Mouse (Mus musculus) yolk sac, embryonic 10.5 days (tissue): ENCODE measurements around the gene Tsga10.
"Not testable (repeated sequence)": the region's sequence is repeated elsewhere in the genome, so short reads cannot be mapped to it uniquely, and the experiment has no call there.

Experiments used
- DNase-seq: peaks from one replicate; pipeline ENCODE4 v3.0.0-alpha.2; 2017; ENCODE audit warnings: low spot score

Gene Tsga10

GRCm38 (mm10) chr1:37719761-37720640 is 146.2 kb downstream of the Tsga10 start, which contains the start of gene 2010300C02Rik:
Gene 2010300C02Rik (minus strand): TSS chr1:37720085.
- peak; percentile 3 for DNase-seq

DNA sequence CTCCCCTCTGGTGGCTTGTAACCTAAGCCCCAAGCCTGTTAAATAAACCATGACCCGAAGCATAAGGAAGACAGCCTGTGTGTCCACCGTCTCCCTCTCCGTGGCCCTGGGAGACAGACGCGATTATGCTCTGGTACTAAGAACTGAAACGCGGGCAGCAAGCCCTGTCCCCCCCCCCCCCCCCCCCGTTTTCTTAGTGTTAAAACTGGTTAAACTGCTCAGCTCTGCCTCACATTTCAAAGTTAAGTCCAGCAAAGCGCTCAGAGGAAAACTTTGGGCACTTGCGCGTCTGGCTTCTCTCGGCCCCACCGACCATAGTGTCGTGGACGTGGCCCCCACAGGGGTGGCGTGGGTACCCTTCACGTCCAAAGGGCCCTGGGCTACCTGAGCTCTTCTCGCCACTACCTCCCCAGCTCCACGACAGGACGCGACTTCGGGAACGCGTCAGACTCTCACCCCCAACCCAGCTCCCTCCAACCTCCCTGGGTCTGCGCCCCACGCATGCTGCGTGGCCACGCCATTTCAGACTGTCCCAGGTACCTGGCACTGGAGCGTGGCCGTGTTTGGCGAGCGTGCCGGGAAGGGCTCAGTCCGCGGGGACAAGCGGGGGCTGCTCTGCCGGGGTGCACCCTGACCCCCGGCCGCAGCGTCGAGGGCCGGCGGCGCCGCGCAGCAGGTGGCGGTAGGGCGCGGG is 147.1 kb downstream of the Tsga10 start:
- DNase-seq: no peak

DNA sequence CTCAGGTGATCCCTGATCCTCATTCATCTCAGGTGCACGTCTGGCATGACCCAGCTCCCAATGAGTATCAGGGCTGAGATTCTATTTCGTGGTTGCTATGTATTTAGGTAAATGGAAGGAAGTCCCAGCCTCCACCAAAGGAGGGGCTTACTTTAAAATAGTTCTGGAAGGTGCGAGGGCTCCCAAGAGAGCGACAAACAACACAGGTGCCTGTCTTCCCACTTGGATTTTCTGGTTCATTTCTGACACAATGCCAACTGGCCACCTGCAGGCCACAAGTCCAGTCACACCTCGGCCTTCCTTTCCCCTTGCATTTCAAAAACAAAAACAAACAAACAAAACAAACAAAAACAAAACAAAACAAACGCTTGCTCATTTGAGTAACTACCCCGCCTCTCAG is 147.7 kb downstream of the Tsga10 start:
- no peak for DNase-seq

- DNase-seq: no peak
These were observed 148.6 kb downstream of the Tsga10 start for GRCm38 (mm10) chr1:37717415-37718195.

DNA sequence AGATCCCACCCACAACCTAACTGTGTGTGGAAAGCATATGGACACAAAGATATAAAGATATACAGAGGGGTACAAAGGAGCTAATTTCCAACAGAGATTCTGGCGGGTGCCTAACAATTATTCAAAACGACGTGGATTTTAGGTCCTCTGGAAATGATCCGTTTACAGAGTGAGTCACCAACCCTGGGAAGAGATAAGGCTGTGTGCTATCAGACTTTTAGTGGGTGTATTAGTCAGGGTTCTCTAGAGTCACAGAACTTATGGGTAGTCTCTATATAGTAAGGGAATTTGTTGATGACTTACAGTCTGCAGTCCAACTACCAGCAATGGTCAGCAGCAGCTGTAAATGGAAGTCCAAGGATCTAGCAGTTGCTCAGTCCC is 153.9 kb downstream of the Tsga10 start:
- not testable (repeated sequence) for DNase-seq

DNA sequence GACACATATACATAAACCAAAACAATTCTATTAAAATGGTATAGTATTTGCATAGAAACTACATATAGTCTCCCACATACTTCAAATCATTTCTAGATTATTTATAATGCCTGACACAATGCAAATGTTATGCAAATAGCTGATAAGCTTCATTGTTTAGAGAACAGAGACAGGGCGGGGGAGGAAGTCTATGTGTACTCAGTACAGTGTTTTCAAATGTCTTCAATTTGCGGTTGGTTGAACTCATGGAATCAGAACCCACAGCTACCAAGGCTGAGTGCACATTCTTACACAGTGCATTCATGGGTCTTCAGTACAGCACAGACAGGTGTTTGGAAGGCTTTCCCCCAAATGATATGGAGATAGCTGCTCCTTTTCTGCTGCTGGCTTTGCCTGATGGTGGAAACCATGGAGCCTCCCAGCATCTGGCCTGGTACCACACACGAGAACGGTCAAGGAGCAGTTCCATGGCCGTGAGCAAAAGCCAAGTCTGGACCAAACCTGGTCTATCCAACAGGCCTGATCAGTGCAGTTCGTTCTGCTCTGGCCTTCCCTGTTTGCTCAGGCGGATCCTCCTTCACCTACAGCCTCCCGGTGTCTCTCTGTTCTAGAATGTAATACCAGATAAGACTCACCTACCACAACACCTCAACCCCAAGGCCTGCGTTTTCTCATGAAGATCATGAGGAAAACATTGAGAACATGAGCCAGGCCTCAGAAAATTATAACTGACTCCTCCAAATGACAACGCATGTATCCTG is 154.5 kb downstream of the Tsga10 start:
- no peak for DNase-seq

DNA sequence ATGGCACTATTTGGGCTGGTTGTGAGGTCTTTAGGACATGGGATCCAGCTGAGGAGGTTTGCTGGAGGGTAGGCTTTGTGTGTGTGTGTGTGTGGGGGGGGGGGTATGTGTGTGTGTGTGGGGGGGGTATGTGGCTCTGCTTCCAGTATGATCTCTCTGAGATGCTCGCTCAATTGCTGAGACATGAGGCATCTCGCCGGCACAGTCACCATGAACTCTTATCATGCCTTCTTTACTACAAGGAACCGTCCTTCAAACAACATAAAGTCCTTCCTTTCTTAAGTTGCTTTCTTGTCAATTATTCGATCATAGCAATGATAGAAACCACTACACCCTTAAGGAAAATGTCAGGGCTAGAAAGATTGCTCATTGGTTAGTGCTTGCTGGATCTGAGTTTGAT is 155.1 kb downstream of the Tsga10 start:
- no peak for DNase-seq

DNA sequence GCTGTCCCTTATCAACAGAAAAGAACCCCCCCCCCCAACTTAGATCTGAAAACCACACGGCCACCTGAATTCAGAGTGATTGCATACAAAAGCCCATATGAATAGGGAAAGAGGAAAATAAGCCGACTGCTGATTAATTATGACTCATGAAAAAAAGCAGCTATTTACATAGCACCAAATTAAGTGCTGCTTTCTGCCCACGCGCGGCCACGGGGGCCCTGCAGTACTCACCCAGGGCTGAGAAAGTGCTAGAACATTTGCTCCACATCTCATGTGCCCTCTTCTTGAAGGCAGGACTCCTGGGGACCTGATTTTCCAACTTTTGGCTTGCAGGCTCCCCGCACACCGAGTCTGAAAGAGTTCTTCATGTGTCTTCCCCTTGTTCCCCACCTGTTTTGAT is 156.5 kb downstream of the Tsga10 start:
- no peak for DNase-seq

DNA sequence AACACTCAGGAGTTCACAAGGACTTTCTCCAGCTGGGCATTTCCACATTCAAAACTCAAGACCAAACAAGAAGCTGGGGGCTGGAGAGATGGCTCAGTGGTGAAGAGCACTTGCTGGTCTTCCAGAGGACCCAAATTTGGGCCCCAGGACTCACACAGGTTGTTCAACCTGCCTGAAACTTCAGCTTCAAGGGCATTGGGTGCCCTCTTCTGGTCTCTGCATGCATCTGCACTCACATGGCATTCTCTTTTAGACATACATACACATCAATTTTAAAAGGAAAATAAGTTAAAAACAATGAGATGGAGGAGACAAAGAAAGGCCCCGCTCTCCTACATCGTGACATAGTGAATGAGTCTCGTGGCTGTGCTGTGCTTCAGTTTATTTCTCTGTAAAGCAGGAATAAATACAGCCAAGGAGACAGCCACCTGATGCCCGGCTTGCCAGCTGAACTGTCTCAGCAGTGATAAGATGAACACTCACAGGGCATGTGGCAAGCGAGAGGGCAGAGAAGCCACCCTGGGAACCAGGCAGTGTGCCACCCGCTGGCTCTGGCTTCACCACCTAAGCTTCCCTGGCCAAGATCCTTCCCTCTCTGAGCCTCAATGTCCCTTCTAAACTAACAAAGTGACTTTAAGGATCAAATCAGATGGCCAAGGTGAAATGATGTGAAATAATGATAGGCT is 157.8 kb downstream of the Tsga10 start:
- no peak for DNase-seq
